Mouse (Mus musculus): ENCODE results near the gene Polr3gl.

Polr3gl gene

DNA sequence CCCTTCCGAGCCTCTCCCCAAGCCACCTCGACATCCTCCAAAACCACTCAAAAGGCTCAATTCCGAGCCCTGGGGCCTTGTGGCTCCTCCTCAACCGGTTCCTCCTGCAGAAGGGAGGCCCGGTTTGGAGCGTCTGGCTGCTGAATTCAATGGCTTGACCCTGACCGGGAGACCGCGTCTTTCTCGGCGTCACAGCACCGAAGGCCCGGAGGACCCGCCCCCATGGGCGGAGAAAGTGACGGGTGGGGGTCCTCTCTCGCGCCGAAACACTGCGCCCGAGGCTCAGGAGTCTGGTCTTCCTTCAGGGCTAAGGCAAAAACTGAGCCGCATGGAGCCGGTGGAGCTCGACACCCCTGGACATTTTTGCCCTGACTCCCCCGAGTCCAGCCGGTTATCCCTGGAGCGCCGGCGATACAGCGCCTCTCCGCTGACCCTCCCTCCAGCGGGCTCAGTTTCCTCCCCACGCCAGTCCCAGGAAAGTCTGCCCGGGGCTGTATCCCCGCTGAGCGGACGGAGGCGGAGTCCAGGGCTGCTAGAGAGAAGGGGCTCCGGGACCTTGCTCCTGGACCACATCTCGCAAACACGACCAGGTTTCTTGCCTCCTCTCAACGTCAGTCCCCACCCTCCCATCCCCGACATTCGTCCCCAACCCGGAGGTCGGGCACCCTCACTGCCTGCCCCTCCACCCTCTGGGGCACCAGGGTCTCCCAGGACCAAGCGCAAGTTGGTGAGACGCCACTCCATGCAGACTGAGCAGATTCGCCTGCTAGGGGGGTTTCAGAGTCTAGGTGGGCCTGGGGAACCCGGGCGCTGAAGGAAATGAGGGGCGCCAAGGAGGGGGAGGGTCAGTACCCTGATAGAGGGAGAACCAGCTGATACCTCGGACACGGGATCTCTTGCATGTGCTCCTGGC, 4.4 kb upstream of the Polr3gl start:
- peak; percentile 81 for DNase-seq (ENCODE audit: low spot score)

DNA sequence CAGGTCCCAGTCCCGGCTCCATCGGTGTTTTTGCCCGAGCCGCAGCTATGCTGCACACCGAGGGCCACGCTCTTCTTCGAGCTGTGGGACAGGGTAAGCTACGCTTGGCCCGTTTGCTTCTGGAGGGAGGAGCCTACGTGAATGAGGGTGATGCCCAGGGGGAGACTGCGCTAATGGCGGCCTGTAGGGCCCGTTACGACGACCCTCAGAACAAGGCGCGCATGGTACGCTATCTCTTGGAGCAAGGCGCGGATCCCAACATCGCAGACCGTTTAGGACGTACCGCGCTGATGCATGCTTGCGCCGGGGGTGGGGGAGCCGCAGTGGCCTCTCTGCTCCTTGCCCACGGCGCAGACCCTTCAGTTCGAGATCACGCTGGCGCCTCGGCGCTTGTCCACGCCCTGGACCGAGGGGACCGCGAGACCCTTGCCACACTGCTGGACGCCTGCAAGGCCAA, 3.5 kb upstream of the Polr3gl start:
- DNase-seq (ENCODE audit: low spot score): peak; percentile 57

DNA sequence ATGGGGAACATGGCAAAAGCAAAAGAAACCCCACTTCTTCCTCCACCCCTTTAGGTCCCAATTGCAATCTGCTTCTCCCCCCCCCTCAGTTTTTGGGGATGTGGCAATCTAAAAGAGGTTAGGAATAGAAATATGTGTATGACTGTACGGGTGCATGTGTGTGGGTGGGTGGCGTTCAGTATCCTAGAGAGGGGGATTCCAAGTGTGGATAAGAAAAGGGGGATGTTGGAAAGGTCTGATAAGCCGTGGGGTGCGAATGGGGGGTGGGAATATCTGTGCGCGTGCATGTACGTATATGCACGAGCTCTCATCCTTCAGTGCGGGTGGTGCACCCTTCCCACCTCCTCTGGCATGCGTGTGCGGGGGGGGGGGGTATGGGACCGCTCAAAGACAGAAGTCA, 2.9 kb upstream of the Polr3gl start:
- DNase-seq (ENCODE audit: low spot score): no peak

DNA sequence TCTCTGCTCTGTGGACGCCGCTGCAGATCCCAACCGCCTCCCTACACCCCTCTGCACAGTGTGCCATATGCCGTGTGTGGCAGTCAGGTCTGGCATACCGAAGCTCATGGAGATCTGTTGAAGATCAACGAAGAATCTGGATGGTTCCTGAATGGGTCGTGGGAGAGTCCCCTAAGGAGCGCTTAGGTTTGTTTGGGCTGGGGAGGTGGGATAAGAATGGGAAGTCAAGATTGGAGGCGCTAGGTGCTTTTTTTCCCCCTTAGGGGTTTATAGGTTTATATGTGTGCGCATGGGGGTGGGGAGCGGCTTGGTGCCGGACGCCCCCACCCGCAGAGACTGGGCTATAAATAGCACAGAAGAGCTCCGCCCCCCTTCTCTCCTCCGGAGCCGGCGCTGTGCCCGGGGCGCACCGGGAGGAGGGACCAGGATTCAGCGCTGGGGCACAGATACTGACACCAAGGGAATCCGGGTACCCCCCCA, 2.3 kb upstream of the Polr3gl start, which contains the start of gene Ankrd34a:
Ankrd34a (plus strand) TSS at position 409 of the 480 bp plus-strand sequence.
- peak; percentile 62 for DNase-seq (ENCODE audit: low spot score)

DNA sequence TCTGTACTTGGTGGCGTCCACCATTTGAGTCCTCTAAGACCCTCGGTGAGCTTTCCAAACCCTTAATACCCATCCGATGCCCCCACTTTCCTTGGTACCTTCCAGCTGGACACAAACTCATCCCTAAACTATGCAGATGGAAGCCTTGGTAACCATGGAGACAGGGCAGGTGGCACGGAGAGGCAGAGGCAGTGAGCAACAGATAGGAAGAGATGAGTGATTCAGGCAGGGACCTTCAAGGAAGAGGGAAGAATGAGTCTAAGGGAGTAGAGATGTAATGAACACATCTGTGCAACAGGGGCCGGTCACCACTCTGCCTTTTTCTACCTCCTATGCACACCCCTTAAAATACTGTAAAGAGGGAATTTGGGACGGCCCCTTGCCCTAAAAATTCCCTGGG, 1.7 kb upstream of the Polr3gl start:
- no peak for DNase-seq (ENCODE audit: low spot score)

DNA sequence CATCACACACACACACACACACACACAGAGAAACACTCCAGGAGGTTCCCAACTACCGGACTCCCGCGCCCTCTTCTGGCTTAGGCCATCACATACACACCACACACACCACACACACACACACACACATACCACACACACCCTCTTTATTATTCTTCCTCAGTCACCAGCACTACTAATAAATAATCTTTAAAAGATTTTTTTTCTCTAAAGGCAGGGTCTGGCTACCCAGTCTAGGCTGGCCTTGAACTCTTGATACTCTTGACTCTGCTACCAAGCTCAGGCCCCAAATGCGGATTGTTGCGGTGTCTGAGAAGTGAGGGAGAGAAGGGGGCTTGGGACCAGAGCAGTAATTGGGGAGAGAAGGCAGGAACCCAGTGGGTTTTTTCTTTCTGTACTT, 870 bp upstream of the Polr3gl start:
- no peak for DNase-seq (ENCODE audit: low spot score)

DNA sequence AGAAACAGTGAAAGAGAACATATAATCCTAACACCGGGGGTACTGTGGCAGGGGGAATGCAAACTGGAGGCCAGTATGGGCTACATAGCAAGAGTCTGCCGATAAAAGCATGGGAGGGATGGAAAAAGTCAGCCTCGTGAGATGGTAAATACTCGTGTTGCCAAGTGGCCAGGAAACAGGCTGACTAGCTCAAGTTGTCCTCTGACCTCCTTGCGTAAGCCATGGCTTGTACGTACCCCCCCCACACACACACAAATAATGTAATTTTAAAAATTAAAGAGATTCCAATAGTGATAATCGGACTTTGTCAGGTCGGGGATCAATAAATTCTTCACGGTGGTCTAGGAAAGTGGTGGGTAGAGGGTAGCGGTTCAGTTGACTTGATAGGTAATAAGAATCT, 607 bp downstream of the Polr3gl start:
- DNase-seq (ENCODE audit: low spot score): no peak

DNA sequence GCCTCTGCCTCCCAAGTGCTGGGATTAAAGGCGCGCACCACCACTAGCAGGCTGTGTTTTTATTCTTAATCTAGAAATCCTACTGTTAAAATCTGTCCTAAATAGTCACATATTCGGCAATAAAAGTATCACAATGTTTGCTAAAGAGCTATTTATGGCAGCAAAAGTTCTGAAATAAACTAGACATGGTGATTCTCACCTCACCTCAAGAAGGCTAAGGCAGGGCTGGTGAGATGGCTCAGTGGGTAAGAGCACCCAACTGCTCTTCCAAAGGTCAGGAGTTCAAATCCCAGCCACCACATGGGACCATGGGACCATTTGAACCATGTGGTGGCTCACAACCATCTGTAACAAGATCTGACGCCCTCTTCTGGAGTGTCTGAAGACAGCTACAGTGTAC, 3.3 kb downstream of the Polr3gl start:
- DNase-seq (ENCODE audit: low spot score): no peak

DNA sequence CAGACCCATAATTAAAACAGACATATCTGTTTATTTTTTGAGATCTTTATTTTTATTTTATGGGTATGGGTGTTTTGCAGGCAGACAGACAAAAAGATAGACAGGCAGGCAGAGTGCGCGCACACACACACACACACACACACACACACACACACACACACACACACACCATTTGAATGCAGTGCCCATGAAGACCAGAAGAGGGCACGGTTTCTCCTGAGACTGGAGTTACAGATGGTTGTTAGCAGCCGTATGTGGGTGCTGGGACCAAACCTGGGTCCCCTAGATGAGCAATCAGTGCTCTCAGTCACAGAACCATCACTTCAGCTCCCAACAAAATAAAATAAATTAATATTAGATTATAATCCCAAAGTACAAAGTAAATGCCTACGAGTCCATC, 10.6 kb downstream of the Polr3gl start:
- DNase-seq (ENCODE audit: low spot score): peak; percentile 39

DNA sequence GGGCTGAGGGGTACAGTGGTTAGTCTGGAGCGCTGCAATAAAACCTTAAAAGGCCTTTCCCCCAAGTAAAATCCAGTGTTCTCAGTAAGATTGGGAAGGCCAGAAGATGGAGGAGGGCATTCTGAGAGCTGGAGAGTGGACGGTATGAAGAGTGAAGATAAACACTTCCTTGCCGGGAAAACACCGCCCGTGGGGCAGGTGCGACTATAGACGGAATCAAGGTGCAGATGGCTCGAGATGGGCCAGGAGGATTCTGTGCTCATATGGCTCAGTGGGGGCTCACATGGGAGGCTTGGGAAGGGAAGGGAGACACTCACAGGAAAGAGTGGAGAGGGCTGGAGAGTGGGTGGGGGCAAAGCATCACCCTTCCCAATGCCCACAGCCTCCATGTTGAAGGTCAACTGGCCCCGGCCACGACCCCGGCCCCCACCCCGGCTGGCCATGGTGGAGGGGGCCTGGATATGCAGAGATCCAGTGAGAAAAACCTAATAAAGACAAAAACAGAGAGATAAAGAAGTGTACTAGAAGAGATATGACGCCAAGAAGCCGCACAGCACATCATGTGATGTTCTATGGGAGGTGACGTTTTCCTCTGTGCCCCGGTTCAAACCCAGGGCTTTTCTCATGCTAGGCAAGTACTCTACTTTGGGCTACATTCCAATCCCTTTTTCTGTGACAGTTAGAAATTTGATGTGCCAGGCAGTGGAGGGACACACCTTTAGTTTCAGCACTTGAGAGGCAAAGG, 12.0 kb downstream of the Polr3gl start:
- peak; percentile 40 for DNase-seq (ENCODE audit: low spot score)

DNA sequence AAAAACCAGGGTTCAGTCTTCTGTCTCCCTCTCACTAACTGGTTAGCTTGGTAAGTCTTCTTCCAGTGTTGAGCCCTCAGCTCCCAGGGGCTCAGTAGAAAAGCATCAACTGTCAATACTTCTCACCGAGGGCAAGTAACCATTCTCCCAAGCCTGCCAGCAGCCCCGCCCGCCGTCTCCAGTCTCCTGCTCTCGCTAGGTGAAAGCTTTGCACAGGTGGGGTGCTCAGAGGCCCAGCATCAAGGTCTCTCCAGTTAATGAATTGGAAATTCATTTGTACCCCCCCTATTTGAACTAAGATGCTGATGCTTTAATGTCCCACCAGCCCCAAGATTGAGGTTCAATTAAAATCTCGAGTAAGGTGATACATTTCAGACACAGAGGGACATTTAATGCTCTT, 12.8 kb downstream of the Polr3gl start:
- DNase-seq (ENCODE audit: low spot score): peak; percentile 47

DNA sequence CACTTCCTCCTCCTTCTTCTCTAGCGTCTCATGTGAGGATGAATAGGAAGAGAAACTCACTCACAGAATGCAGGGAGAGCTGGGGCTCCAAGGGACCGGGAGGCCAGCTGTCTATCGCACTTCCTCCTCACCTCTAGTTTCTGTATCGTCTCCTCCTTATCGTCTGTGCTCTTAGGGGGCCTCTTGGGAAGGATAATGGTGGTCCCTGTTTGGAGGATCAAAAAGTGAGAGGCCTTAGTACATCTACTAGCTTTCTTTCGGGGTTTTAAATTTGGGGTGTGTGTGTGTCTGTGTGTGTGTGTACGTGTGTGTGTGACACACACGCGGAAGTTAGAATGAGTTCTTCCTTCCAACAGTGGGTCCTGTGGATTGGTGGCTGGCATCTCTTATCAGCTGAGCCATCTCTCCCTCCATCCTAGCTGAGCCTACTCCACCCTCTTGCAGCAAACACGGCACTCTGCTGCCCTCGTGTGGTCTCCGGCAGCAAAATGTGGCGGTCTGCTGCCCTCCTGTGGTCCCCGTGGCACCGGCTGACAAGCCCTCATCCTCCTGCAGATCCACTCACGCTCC, 14.0 kb downstream of the Polr3gl start:
- DNase-seq (ENCODE audit: low spot score): peak; percentile 93

DNA sequence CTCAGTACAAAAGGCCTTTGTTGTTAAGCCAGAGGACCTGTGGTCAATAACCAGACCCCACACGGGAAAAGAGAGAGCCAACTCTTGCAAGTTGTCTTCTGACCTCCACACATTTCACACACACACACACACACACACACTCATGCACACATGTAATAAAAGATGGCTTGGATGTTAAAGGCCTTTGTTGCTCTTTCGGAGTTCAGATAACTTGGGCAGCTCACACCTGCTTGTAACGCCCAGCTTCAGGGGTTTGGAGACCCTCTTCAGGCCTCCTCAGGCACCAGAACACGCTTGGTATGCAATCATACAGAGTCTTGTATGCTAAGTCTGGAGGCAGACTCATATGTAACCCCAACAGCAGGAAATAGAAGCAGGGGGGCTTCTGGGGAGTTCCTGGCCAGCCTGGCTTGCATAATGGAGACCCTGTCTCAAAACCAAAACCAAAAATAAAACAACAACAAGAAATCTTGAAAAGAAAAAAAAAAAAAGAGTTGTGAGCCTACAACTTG, 14.7 kb downstream of the Polr3gl start:
- DNase-seq (ENCODE audit: low spot score): no peak

DNA sequence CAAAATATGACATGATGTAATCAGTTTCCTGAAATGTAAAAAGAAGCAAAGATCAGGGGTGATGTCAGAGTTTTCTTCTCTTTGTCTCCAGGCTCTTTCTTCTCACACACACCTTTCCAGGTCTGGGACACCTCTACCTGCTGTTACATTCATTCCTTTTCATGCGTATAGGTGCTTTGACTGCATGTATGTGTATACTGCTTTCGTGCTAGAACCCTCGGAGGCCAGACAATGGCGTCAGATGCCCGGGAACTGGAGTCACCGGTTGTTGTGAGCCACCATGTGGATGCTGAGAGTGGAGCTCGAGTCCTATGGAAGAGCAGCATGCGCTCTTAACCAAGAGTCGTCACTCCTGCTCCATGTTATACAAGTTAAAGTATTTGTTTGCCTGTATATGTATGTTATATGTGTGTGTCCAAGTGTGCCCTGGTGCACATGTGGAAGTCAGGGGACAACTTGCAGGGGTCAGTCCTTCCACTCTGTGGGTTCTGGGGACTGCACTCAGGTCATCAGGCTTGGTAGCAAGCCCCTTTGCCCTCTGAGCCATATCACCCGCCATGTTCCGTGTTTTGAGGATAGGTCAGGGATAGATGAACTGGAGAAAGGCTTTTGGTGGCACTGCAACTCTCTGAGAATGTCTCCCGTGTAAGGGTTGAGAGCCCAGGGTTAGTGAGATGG, 15.3 kb downstream of the Polr3gl start:
- no peak for DNase-seq (ENCODE audit: low spot score)

DNA sequence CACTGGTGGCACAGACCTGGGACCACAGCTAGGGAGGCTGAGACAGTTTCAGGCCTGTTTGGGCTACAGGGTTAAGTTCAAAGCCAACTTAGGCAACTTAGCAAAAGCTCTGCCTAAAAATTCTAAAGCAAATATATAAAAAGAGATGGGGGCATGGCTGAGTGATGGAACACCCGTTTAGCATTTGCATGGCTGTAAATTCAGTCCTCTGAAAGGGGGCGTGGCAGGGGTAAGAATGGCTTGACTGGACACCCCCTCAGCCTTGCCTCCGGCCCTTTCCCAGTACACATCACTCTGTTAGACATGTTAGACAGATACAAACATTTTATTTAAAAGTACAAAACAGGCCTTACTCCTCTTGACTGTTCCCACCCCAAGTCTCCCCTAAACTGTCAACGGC, 16.4 kb downstream of the Polr3gl start:
- DNase-seq (ENCODE audit: low spot score): peak; percentile 58

DNA sequence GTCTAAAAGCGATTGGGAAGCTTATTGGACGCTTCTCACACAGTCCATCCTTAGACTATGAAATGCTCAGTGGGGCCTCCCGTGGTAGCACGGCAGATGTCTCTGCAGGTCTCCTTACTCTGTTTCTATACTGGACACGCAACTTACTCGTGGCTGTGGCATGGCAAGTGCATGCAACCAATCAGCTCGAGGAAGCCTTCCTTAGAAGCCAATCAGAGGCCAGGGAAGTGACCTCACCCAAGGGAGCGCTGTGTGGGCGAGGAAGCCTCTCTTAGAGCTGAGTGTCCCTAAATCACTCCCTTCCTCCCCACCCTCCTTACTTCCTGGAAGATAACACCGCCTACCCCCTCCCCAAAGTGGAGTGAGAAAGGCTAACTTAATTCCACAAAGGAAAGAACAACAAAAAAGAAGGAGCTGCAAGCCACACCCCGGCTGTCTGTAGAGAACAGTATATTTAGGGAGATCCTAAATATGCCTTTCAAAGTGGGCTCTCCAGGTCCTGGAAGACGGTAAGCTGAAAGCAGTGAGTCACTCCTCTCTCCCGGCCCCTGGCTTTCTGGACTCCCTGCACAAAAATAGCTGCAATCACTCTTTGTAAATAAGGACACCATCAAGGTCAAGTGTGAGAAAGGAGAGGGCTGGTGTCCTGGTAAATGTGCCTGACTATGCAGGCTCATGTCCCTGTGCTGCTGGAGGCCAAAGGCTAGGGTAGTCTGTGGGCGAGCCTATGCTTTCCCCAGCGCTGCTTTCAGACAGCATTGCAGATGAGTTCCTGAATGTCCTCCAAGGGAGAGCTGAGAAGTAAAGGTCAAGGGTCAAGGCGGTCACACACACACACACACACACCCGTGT, 17.1 kb downstream of the Polr3gl start, which contains the start of gene Gm16253:
Gm16253 (plus strand) TSS at position 295 of the 852 bp plus-strand sequence.
- DNase-seq (ENCODE audit: low spot score): peak; percentile 90

DNA sequence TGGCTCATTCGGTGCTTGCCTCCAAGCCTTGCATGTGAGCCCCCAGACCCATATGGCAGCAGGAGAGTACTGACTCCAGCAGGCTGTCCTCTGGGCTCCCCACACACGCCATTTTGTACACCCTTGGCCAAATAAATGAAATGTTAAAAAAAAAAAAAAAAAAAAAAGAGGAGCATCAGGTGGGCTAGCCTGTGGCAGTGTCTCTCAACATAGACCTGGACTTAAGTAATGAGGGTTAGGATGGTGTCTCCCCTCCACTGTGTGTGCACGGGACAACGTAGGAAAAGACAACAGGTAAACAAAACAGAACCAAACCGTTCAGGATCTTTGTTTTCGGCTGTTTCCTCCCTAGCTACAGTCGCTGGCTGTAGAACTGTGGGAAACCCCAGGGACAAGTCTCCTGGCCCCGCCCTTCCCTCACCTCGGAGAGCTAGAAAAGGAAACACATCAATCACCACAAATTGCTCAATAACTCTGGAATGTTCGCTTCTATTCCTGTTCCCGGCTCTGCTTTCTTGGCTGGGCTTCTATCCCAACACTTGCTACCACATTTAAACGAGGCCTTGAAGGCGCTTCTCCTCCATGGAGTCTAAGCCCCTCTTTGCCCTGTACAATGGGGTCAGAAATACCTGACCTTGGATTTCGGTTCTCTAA, 17.8 kb downstream of the Polr3gl start:
- DNase-seq (ENCODE audit: low spot score): peak; percentile 70

DNA sequence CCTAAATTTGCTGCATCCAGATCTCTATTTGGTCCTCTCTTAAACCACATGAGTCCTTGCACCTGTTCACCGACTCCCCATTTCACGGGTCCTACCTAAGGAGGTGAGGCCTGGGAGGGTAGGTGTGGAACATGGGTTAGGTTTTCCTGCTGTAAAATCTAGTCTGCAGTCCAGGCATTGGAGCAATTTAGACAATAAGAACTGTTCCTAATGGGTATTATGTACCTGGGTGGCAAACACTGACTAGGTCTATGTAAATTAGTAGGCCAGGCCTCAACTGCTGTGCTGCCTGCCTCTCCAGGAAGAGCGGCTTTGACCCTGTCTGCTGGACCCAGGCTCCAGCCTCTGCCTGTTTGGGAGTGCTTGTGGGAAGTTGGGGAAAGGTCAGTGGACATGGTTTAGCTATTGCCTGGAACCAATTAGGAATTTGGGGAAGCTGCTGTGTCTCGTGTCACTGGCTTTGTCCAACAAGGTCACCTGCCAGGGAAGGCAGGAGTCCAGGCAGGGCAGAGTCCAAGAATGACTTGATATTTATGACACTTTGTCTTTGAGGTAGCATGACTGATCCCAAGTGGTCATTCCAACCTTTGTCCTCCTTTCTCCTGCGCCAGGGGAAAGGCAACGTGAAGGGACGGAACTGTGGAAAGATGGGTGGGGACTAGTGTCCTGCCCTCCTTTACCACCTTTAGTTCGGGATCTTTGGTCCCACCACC, 18.6 kb downstream of the Polr3gl start:
- DNase-seq (ENCODE audit: low spot score): peak; percentile 39

All from testis, postnatal 10 days (tissue).